Comparison of ENCODE assay signal across 8 mouse cellular contexts in the genomic region with DNA sequence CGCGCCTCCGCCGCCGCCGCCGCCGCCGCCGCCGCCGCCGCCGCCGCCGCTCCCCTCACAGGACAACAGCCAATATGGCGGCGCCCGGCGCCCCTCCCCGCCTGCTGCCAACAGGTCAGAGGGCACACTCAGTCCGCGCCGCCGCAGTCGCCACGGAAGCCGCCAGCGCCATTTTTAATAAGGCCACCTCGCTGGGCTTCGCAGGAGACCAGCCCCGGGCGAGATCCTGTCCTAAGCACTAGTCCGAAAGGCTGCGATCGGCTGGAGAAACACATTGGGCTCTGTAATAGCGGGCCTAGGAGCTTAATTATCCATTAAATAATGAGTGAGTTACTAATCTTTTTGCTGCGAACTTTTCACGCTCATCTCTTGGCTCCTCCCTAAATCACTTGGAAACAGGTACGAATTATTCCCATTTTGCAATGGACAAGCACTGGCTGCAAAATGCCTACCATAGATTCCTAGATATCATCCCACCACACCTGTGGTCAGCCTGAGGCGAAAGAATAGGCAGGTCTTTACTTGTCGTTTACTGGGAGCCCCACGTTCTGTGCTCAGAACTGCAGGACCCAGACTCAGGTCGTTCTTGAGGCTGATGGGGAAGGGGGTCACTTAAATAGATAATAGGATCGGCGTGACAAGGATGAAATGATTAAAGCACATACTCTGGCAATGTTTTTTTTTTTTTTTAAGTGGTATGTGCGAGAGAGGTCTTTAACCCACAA. TPM values are rescaled to one million over a fixed set of nuclear protein-coding genes. Genes with fewer than 3 reads are reported as not detected.
DNase-seq lines count a peak whose midpoint lies in the region; ATAC-seq and TF ChIP-seq lines count a peak whose summit lies in the region.

A gene (minus strand): TSS at position 94 of the 725 bp plus-strand sequence.

- no peak for TF ChIP-seq CTCF in cortical plate, adult 2 months (IDR thresholded peaks at IDR 0.05; ENCODE audit: extremely low read depth, insufficient read depth, low read length)

- H3K4me3 ChIP-seq in cortical plate, adult 2 months (ENCODE audit: insufficient read depth, low read length), result peak within 1 kb of the TSS; percentile 88

- peak; percentile 96 for DNase-seq in gastrocnemius, postnatal 10 days
- peak; percentile 95 for DNase-seq in induced T-regulatory cell, adult 2 months (ENCODE audit: low read depth)
- DNase-seq in left cerebral cortex, adult 9 months (ENCODE audit: low spot score in 2 of 2), result peak; percentile 74 to 95
- DNase-seq in right cerebral cortex, postnatal 14 days, result peak; percentile 94
- DNase-seq in urinary bladder, postnatal 36 days (ENCODE audit: low spot score in 2 of 2), result peak; percentile 95

- 0 out of 2 replicates have a peak within 1 kb of the TSS, but pooled peaks have one; percentile 57 for H3K27ac ChIP-seq in cortical plate, adult 2 months (ENCODE audit: insufficient read depth, low read length)

- ATAC-seq in activated CD4-positive, CD25-positive, alpha-beta regulatory T cell, adult 4 months, result peak; percentile 87
- peak; percentile 95 for ATAC-seq in megakaryocyte progenitor cell, adult 5-6 weeks (replicated peaks; ENCODE audit: poor library complexity)

- peak; percentile 71 for TF ChIP-seq POLR2A in cortical plate, adult 2 months (IDR thresholded peaks at IDR 0.05; ENCODE audit: extremely low read depth, insufficient read depth, low read length)

- H3K4me1 ChIP-seq in cortical plate, adult 2 months (ENCODE audit: control insufficient read depth, insufficient read depth, low read length), result peaks cover 3% of the 10 kb centered on the region; the same call in 1 of the 2 replicates

RNA-seq across cellular contexts. Expression of the gene that starts here (rescaled TPM):
- polyA plus RNA-seq in activated CD4-positive, CD25-positive, alpha-beta regulatory T cell, adult 4 months (2017; shearing (Covaris generic)), result 10 to 100 TPM; 21.6 to 26.7 TPM
- 138 and 157 TPM in 2 replicates for polyA plus RNA-seq in cortical plate, adult 2 months (2012; rRNA removed)
- 10 to 100 TPM; 19.9 to 26.5 TPM for total RNA-seq in gastrocnemius, postnatal 10 days (2021)
- 24.9 and 29.1 TPM in 2 replicates for total RNA-seq in megakaryocyte progenitor cell, adult 5-6 weeks (2015)
- total RNA-seq in megakaryocyte progenitor cell, adult 5-6 weeks (2017), result 21.8 and 25.1 TPM in 2 replicates

Comparison
In these comparisons a context has a peak if more than half of its experiments do, and no peak if none do; other contexts are left out.
1. Peak in every context shown above with its lines: DNase-seq, ATAC-seq, H3K4me3 ChIP-seq and H3K27ac ChIP-seq.